Mouse (Mus musculus) WW6 (cell line): ENCODE data around the gene Lrp2.
A peak's percentile ranks its signal among the peaks of the same experiment; 100 is the strongest.

ENCODE experiments used
- DNase-seq: peaks from one replicate; pipeline ENCODE4 v3.0.0-alpha.2; 2013; ENCODE audit warnings: low read depth, low spot score

The Lrp2 gene

DNA sequence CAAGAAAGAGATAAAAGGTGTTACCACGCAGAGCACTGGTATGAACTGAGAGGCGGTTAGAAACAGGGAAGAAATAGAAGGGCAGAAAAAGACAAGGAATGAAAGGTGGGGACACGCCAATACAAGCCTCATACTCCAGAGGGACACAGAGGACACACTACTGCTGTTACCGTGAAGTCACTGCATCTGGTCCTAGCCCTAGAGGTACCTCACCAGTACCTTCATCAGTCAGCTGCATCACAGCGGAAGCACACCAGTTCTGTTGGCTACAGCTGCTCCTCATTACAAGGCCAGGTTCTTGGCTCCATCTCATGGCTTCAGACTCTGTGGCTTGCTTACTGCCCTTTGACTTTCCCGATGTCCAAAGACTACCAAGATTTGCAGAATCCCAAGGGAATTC, 184.0 kb downstream of the Lrp2 start:
- DNase-seq, result no peak

DNA sequence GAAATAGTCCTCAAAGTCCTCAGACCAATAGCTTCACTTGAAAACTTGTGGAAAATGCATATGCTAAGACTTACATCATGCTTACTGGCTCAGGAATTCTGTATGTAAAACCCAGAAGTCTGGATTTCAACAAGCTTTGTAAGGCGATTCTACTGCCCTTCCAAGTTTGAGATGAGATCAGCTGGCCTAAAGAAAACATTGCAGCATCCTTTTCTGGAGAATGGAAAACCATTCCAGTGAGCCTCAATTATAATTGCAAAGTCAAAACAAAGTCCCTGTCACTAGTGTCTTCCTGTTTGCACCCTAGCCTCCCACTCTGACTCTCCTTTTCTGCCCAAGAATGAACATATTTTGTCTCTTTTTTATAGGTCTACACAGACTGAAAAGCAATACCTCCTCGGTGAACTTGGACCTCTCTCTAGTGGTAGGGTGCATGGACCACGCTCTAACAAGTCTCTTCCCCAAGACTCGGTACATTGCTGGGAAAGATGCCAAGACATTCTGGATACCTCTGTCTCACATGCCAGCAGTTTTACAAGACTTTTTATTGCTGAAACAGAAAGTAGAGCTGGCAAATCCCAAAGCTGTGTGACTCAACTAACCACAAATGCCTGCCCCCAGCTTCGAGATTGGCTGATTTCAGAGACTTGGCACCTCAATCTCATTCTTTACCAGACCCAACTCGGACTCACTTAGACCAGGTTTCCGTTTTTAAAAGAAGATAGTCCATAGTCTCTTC, 184.8 kb downstream of the Lrp2 start:
- DNase-seq, result no peak

DNA sequence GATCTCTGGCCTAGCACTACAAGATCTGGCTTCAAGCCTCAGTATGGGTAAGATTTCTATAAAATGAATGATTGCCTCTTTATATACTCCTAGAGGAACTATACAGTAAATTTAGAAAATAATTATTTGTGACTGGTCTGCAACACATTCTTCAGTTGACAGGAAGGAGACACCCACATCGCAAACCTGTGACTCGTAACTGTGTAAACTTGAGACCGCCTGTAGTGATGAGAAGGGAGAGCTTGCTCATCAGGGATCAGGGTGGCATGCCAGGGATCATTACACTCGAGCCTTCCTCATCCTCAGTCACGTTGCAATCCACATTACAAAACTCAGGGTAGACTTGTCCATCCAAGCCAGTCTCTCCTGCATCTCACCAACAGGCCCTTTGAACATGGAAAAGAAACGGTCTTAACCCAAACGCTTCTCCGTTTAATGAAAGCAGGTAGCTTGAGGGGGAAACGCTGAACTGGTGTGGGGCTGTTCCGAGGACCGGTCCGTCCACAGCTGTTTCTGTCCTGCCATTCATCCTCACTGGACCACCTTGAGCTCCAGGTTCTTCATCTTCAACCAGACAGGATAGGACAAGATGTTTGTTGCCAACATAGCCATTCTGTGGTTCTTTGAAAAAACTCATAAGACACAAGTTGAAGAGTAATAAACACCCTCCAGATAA, 189.0 kb downstream of the Lrp2 start:
- DNase-seq, result no peak

DNA sequence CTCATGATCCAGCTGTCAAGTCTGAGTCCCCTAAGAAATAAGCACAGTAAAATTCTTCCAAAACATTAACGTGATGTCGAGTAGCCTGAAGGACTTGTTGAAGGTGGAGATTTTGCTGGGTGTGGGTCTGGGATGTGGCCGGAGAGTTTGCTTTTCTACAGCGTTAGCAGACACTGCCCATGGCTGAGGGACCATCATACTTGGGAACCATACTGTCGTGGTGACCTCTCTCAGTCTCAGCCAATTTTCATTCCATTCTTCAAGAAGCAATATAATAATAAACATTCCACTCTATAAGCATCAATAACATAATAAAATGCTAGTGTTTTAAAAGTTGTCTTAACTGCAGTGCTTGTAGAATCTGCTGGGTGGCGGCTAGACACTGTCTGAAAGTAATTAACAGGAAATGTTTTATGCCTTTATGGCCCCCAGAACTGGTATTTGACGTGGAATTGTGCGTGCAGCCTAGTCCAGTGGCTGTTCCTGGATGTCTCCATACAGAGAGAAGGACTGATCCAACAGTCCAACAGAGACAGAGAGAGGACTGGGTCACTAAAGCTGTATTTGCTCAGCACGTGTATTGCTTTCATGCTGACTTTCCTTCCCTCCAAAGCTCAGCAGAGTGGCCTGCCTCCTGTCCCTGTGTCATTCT, 190.1 kb downstream of the Lrp2 start:
- DNase-seq, result no peak

DNA sequence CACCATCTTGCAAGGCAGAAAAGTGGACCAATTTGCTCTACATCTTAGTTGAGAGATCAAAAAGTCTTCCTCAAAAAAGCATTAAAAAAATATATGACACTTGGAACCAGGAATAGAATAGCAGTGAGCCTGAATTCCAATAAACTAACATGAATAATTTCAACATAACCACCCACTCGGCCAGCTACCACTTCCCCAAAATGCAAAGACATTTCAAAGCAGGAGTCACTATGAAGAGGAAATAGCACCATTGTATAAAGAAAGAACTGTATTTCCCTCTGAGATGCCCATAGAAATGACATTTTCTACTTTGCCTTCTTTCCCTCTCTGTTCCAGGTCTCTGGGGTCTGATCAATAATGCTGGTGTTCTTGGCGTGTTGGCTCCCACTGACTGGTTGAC, 191.9 kb downstream of the Lrp2 start:
- DNase-seq, result no peak

DNA sequence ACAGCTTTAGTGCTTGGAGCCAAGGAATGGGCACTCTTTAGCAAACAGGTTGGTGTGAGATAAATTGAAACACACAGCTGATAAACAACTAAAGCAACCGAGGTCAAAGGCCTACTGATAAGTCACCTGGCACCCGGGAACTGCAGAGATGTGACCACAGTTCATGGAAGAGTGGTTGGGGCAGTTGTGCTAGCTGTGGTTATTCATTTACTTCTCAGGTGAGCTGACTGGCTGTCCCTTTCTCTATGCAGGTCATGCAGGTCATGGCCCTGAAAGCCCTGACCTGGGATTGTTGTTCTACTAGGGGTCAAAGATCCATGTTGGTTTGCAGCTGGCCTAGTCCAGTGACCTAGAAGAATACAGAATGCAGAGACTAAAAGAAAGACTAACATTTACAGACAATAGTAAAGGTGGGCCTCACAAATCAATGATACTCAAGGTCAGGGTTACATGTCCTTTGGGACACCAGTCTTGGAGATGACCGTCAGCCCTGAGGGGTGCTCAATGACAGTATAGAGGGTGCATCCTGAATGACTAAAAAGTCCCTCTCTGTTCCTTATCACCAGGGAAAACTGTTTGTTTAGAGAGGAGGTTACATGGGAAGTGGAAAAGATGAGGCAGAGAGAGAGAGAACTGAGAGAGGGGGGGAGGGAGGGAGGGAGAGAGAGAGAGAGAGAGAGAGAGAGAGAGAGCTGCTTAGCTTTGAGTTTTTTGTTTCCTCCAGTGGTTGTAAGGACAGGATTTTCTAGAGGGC, 199.6 kb downstream of the Lrp2 start:
- no peak for DNase-seq

DNA sequence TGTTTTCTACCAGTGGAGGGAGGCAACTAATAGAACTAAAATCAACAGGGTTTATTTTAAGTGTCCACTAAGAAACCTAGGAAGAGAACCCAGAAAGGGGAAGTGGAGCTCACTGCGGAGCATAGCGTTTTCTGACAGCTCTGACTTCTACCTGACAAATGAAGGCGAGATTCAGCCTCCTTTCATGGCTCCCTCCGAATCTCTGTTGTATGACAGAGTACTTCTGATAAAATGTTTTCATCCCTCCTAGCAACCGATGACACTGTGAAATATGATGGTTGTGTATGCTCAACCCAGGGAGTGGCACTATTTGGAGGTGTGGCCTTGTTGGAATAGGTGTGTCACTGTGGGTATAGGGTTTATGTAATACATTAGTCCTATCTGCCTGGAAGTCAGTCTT, 203.0 kb downstream of the Lrp2 start:
- DNase-seq, result no peak

DNA sequence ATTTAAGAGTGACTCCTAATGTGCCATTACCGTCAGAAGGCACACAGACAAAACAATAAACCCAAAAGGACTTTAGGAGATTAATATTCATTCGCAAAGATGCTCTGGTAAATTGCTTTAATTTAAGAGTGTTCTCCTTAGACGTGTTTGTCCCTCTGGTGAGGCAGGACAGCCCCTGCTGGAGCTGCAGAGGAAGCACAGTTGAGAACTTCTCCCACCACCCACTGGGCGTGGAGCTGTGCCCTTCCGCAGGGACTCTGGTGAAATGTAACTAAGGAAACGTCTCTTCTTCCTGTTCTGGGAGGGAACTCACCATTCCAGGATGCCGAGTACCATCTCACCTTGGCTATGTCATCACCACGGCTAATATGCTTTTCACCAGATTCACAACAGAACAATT, 204.1 kb downstream of the Lrp2 start:
- DNase-seq, result peak; percentile 16

DNA sequence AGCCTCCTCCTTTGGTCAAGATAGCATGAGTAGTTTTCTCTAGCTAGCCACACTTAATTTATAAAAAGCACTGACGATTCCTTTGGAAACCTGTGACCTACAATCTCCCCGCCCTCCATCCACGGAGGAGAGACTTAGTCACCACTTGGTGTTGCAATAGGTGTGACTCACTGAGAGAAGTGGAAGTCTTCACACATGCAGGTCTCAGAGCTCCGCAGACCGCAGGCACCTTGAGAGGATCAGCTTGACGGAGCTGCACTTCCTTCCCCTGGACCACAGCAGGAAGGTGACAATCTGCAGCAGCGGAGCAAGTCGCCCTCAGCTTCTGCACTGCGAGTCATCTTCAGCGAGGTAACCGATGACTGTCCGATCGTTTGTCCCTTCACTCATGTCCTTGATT, 205.6 kb downstream of the Lrp2 start, which contains the start of gene Dhrs9:
Gene Dhrs9 (plus strand): TSS at position 165 of the 400 bp plus-strand sequence.
- DNase-seq, result no peak

DNA sequence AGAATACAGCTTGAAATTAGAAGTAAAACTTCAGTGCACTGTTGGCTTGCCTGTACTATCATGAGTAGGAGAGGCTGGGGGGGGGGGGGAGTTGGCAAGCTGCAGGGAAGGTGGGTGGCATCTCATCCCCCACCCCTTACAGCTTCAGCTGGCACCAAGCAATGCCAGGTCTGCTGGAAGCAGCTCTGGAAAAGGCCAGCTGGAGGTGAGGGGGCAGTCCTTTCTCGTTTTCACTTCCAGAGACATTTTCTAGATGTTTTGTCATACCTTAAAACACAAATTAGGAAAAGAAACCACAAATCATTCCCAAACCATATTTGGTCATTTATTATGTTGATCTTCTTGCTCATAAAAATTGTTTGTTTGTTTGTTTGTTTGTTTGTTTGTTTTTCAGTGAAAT, 206.1 kb downstream of the Lrp2 start:
- no peak for DNase-seq

DNA sequence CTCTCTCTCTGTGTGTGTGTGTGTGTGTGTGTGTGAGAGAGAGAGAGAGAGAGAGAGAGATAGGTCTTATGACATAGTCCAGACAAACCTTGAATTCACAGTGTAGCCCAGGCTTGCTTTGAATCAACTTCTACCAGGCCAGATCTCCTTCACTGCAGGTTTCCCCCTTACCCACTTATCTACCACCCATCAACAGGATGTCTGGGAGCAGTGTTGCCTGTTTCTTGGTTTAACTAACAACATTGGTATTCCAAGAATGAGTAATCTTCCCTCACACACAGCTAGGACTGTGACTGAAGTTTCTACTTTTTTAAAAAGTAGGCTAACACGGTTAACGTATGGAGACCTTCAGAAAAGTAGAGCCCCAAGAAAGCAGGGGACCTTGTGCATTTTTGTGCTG, 209.1 kb downstream of the Lrp2 start:
- no peak for DNase-seq
